Mouse (Mus musculus) left cerebral cortex, adult 11 months (tissue): Measurements from ENCODE around the gene Zfp462.

Source experiments
- DNase-seq: peaks from one replicate; pipeline ENCODE4 v3.0.0; 2022; ENCODE audit warnings: low spot score

The Zfp462 gene

DNA sequence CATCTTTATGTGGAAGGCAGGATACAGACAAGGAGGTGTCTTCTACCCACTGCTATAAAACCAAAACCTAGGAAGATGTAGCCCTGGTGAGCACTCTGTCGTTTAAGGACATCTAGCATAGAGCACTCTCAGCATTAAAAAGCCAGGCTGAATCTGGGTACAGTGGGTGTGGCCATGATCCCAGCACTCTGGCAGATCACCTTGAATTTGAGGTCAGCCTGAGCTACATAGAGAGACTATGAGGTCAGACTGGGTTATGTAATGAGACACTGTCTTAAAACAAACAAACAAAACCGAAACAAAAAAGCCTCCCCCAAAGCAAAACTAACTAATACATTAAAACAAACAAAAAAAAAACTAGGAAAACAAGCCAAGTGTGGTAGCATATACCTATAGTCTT is 176.3 kb downstream of the Zfp462 start:
- DNase-seq, result no peak

DNA sequence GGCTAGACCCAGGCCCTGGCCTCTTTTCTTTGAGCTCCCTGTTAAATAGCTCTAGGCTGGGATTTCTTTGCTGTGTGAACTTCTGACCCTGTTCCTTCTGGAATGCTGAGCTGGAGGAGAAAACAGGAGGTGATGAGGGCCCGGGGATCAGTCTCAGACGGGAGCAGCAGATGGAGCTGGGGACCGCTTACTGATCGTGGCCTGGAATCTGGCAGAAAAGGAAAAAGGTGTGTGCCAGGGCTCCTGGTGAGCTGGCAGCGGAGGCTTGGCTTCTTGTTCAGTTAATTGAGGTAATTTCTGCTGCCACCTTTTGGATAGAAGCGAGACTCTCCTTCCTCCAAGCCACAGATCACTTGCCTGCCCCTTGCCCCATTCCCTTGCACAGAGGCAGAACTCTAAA is 177.1 kb downstream of the Zfp462 start:
- no peak for DNase-seq

DNA sequence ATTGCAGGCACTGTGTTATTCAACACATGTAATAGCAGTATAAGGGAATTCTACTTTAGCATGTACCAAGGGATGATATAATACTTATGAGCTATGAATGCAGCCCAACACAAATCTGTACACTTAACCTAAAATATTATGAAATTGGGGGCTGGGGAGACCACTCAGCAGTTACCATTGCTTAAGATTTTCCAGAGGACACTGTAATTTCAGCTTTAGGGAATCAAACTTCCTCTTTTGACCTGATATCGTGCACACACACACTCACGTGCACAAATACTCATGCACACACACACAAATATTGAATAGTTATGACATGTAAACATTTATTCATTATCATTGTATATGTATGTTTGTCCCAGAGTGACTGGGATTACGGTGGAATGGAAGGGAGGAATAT is 179.3 kb downstream of the Zfp462 start:
- no peak for DNase-seq

DNA sequence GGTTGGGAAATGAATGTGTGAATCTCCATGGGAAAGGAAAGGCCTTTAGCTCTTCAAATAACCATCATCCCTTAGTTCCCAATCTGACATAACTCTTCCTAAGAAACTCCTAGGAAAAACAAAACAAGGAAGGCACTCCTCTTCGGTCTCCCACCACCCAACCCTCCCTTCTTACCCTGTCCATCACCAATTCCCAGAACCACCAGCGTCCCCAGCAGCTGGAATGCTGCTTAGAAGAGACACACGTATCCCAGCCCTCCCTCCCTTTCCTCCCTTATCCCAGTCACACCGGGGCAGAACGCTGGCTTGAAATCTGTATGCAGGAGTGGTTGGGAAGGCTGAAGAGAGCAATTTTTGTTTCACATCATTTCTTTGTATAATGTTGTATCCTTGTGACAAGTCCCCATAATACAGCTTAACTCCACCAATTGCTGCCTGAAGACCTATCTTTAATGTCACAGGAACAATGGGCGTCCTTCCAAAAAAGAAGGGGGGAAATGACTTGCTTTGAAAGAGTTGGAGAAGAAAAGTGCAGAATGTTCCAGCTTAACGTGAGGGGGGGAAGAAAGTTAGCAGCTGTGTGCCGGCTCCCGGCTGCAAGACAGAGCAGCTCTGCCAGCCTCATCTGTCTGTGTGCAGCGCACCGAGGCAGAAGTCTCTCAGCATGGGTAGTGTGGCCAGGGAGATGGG is 180.3 kb downstream of the Zfp462 start:
- DNase-seq, result no peak

DNA sequence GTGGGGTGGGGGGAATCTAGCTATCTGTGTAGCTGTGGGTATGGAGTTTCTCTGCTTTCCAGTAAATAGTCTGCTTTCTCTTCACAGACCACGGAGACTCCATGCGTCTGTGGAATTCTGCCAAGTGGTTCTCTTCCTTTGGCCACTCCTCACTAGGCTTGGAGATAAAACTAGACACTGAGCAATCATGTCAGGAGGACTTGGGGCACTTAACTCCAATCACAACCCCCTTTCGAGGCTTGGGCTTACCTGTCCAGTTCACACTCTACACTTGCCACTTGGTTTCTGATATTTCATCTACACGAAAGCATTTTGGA is 180.8 kb downstream of the Zfp462 start:
- no peak for DNase-seq

DNA sequence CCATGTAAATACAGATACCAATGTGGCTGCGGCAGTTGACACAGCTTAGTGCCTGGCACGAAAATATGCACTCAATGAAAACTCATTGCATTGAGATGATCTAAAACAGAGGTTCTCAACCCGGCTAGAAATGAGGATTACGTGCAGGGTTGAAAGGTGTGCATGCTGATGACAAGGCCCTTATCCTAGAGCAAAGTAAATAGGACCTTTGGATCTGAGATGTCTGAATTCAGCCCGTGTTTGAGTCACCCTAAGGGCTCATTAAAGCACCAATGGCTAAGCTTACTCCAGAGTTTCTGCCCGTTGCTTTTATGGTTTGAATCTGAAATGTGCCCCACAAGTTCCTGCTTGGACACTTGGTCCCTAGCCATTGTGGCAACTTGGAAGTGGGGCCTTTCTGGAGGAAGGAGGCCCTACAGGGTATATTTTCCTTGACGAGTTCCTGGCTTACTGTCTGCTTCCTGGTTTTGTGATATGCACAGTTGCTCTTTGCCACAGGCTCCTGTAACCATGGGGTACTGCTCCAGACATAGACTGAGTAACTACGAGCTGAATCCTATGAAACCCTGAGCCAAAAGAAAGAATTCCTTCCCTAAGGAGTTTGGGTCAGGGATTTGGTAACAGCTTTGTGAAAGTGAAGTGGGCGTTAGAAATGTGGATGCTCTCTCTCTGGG is 182.5 kb downstream of the Zfp462 start:
- DNase-seq, result no peak

DNA sequence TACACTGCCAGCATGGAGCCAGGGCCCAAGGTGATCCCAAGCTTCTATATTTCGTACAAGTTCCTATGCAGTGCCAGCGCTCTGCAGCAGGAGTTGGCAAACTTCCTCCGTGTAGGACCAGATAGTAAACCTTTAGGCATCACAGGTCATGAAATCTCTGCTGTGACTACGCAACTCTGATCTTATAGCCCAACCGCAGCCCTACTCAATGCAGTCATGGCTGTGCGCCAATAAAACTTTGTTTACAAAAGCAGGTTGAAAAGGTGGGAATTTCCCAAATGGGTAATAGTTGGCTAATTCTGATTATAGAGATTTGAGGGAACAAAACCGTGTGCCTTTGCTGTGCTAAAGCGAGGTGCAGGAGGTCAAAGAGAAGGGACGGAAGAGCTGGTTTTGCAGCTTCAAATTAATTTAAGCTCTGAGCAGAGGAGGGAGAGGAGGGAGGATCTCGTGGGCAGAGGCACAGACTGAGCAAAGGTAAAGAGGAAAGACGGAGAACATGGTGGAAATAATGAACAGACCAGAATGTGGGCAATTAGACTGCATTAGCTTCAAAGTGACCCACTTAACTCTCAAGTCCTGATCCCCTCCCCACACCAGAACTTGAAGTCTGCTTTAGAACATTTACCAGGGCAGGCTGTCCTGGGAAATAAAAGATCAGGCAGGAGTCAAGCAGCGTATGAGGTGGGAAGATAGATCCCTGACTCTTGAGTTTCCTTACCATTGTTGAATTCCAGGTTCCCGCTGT is 183.4 kb downstream of the Zfp462 start:
- DNase-seq, result no peak
